Mouse (Mus musculus): Measurements from ENCODE around the gene Tnfrsf14.

Tnfrsf14 gene

DNA sequence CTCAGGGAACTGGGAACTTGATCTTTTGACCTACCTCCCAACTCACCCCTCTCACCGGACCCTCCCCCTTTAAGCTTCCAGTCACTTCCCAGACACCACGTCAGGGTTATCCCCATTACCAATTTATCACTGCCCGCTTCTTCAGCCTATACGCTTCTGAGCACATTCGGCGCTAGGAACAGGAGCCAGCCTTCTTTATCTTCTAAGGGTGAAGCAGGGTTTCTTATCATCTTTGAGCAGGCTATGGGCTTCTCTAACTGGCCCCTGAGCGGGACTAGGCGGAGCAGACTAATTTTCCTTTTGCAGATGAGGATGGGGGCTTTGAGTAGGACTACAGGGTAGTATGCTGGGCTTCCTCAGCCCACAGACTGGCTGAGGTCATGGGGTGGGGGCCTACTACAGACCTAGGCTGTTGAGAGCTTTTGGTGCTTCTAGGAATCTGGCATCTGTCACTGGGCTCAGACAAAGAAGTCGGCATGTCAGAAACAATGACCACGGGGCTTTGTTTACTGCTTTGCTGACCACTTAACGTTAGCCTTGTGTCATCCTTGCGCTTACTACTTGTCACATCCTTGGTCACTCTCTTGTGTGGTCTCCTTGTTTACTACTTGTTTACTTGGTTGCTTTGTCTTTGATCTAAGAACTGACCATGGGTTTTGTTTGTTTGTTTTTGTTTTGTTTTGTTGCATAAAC lies at the start of gene Tnfrsf14:
TSS of gene Tnfrsf14 (minus strand) at position 169 of the 693 bp plus-strand sequence.
- 82% methylated on average over 12 of the region's 12 CpGs for WGBS

DNA sequence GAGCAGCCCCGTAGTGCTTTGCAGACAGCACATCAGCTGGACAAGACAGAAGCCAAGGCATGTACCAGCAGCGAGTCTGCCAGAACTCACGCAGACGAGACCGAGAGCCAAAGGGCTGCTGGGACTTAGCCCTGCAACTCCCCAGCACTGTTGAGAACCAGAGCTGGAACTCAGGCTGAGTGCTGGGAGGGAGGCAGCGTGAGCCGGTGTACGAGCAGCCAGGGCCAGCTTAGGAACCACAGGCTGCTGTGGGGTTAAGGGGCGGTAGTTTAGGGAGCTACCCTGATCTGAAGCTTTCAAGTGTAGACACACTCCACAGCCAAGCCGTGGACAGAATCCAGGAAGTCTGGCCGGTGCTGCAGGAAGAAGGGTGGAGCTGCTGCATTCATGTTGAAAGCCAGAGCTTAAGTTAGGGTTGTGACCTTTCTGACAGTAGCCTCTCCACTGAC lies 45.8 kb upstream of the Tnfrsf14 start:
- WGBS: 73% methylated on average over 11 of the region's 11 CpGs

GRCm38 (mm10) chr4:154972546-154972945 lies 44.2 kb upstream of the Tnfrsf14 start:
- 93% methylated on average over 12 of the region's 12 CpGs for WGBS

- 58% methylated on average over 5 of the region's 5 CpGs for WGBS
Observed at GRCm38 (mm10) chr4:154967173-154967572, 38.8 kb upstream of the Tnfrsf14 start.

- 26% methylated on average over 3 of the region's 3 CpGs for WGBS
Observed at GRCm38 (mm10) chr4:154965856-154966255, 37.5 kb upstream of the Tnfrsf14 start.

- WGBS: under 1% methylated on average over 35 of the region's 36 CpGs
Observed at GRCm38 (mm10) chr4:154964581-154965235, 36.3 kb upstream of the Tnfrsf14 start.

DNA sequence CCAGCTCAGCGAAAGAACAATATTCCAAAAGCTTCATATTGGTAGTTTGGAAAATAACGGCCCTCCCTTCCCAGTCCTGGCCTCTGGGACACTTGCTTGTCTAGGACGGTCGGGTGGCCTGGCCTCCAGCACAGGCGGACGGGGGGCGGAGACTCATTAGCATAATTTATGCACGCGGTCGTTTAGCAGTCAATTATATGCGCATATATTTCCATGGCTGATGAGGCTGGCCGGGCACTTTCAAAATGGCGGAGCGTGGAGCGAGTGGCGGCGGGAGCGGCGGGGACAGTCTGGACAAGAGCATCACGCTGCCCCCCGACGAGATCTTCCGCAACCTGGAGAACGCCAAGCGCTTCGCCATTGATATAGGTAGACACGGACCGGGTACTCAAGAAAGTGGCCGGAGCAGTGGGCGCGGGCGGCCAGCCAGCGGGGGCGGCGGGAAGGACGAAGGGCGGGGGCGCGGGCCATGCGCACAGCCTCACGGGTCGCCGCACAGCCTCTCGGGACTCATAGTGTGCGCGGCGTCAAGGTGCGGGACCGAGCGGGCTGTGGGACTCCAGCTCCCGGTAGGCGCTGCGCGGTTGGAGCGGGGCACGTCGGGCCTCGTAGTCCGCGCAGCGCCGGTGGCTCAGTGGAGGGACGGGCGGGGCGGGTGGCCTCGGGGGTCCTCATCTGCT lies 35.7 kb upstream of the Tnfrsf14 start, which contains the start of gene Pank4:
TSS of gene Pank4 (plus strand) at position 223 of the 680 bp plus-strand sequence.
- under 1% methylated on average over 64 of the region's 66 CpGs for WGBS

DNA sequence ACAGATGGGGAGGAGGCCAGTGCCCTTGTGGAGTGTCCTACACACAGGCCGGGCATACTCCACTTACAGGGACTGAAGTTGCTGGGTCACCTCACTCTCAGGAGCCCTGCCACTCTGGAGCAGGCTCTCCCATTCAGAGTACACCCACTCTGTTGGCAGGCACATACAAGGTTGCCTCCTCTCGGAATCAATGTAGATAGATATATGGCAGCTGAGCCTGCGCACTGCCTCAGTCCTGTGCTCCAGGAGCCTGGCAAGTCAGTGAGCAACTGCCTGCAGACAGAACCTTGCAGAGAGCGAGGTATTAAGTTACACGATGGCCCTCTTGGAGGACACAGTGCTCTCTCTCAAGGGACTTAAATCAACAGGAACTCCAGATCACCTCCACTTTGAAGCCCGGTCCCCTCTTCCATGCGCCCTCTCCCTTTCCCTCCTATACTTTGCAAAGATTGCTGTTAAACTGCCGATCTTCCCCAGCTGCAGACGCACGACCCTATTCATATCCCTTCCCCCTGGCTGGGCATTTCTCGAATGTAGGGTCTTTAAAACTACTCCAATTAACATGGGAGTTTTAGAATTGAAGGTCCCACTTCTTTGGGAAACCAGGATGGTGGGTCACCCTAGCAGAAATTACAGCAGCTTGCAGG lies 35.0 kb upstream of the Tnfrsf14 start:
- 27% methylated on average over 11 of the region's 11 CpGs for WGBS

- 51% methylated on average over 7 of the region's 7 CpGs for WGBS
Observed at GRCm38 (mm10) chr4:154962683-154963082, 34.3 kb upstream of the Tnfrsf14 start.

DNA sequence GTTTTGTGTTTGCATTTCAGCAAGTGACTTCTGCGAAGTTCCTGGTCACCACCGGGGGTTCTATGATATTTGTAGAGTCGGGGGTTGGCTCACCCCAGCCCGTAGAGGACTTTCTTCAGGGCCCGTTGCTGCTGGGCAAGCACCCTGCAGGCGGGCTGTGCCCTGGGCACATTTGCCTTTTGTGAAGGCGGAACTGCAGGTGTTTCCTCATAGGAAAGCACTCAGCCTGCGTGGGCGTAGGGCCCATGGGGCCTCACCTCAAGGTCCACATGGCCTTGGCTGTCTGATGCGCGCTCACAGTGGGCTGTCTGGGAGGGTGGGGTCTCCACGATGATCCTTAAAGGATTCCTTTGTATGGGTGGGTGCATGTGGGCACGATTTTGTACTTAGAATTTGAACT lies 33.5 kb upstream of the Tnfrsf14 start:
- WGBS: 30% methylated on average over 13 of the region's 13 CpGs

- 2% methylated on average over 47 of the region's 47 CpGs for WGBS
Observed at GRCm38 (mm10) chr4:154961226-154961738, 32.9 kb upstream of the Tnfrsf14 start.

GRCm38 (mm10) chr4:154960690-154961225 lies 32.4 kb upstream of the Tnfrsf14 start, which contains the start of gene Hes5:
TSS of gene Hes5 (plus strand) at chr4:154960923.
- WGBS: under 1% methylated on average over 65 of the region's 65 CpGs

GRCm38 (mm10) chr4:154960021-154960689 lies 31.8 kb upstream of the Tnfrsf14 start:
- 26% methylated on average over 20 of the region's 20 CpGs for WGBS

- 22% methylated on average over 8 of the region's 8 CpGs for WGBS
Observed at GRCm38 (mm10) chr4:154958621-154959020, 30.3 kb upstream of the Tnfrsf14 start.

DNA sequence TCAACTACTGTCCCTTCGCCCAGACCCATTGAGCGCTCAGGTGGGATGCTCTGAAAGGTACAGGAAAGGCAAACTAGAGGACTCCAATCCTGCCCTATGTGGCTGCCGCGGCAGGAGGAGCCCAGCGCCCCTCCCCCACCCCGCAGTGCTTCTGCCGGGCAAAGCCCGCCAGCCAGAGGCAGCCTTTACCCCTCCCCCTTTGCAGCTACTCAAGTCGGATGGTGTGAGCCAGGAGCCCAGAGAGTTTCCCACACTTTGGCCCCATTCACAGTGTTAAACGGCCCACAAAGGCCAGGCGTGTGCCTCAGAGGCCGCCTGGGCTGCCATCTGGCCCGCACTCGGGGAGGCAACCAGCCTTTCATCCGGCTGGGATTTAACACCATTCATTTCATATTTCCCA lies 29.8 kb upstream of the Tnfrsf14 start:
- WGBS: 6% methylated on average over 15 of the region's 15 CpGs

DNA sequence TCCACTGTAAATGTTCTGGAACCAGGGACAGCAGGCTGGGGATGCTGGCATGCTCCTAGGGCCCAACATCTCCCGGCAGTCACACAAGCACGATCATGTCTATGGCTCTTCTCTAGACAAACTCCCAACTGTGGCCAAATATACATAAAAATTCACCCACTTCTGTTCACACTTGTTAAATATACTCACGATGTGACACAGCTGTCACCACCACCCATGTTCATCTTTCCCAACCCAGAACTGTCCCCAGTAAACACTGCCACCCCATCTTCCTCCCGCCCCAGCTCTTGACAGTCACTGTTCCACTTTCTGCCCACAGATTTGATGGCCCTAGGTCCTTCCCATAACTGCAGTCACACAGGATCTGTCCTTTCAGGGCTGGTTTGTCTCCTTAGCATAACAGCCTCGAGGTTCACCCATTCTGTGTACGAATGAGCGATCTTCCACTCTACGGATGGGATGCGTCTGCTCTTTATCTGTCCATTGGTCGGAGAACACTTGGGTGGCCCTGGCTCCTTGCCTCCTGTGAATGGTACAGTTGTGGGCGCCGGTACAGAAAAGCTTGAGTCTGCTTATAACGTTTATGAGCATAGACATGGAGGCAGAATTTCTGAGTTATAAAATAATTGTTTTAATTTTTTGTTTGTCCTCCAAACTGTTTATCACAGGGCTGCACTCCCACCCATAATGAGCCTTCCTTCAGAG lies 29.1 kb upstream of the Tnfrsf14 start:
- WGBS: 44% methylated on average over 13 of the region's 13 CpGs

DNA sequence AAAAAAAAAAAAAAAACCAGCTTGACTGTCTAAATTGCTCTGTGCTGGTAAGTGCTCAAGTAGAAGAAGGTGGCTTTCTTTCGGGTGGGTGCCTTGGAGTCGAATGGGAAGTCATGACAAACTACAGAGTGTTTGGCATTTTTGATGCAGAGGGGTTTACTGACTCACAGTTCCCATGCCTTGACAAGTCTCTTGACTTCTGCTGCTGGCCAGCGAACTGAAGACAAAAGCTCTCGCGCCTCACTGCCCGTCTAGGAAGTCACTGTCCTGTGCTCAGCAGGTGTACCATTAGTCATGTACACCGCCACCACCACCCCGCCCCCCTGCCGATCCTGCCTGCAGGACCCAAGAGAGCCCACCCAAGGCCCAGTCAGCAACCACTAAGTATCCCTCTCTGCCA lies 28.2 kb upstream of the Tnfrsf14 start:
- whole genome bisulfite sequencing: 67% methylated on average over 9 of the region's 9 CpGs

DNA sequence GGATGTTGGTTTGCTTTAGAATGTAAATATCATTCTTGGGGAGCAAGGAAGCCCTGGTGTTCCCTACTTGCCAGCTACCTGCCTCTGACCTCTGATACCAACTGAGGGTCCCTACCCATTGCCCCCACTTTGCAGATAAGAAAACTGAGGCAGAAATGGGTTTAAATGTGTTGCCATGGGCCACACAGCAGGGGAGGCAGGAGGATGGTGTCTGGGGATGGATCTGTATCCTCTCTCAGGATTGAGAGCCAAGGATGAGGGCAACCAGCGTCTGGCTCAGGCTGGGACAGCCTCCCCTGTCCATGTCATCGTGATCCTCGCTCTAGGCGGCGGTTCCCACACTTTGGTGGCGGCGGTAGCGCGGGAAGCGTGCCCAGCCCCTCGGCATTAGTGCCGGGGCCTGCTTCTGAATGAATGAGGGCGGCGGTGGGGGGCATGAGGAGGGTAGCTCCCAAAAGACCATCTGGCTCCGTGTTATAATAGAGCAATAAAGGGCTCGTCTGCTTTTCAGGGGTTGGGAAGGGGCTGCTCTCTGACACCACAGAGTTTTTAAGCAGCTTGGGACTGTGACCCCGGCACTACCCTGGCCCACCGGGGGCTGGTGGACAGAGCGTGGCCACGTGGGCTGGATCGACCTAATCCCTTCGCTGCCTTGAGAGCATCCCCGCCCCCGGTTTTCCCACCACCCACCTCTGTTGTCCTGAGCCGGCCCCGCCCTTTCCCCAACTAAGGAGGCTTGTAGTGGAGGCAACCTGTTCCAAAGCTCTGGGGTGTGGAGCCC lies 24.3 kb upstream of the Tnfrsf14 start:
- WGBS: 7% methylated on average over 26 of the region's 26 CpGs

DNA sequence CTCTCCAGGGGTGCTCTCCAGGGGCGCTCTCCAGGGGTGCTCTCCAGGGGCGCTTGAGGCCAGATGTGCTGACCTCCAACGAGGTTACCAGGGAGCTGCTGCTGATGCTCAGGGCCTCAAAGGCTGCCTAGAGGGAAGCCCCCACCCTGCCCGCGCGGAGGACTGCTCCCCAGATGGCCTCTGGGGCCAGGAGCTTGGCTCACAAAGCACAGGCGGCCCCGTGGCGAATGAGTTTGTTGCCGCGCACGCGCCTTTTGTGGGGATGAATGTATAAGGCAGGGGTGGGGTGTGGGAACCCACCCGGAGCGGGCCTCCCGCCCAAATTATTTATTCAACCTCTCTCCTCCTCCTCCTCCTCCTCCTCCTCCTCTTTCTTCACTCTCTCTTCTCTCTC lies 21.2 kb upstream of the Tnfrsf14 start:
- WGBS: 11% methylated on average over 16 of the region's 16 CpGs
